Mouse (Mus musculus) urinary bladder, postnatal 4 days (tissue): ENCODE data around the gene Nop56.

Source experiments
- DNase-seq, 2 experiments: peaks; one replicate each; pipeline ENCODE4 v3.0.0; 2021 to 2022; ENCODE audit warnings: low spot score in 2 of 2

Nop56 gene

DNA sequence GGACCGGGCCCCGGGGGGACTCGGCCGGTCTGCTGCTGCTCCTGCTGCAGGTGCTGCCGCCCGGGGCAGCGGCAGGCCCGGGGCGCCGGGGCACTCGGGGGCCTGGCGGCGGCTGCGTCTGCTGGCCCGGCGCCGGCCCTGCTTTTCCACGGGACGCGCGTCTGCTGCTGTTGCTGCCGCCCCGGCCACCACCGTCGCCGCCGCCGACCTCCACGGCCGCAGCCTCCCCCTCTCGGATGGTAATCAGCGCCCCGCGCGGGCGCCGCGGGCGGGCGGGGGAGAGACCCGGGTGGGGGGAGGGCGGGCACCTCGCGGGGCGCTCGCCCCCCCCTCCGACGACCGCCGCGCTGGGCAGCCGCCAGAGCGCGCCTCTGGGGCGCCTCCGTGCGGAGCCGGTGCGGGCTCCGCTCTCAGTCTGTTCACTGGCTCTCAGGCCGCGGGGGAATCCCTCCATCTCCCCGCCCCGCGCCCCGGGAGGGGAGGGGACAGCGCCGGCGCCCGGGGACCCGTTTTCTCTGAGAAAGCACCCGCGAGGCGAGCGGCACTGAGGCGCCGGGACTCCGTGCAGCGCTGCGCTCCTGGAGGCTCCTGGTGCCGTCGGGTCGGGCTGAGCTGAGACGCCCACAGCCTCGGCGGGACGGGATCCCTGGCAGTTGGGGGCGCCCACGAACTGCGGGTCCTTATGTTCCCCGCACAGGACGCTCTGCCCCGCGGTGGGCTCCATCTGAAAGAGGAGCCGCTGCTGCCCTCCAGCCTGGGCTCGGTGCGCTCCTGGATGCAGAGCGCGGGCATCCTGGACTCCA lies 21.3 kb downstream of the Nop56 start:
- DNase-seq: peak in 1 of 2 experiments; percentile 38

GRCm38 (mm10) chr2:130296134-130296745 lies 22.0 kb downstream of the Nop56 start:
- DNase-seq: no peak

DNA sequence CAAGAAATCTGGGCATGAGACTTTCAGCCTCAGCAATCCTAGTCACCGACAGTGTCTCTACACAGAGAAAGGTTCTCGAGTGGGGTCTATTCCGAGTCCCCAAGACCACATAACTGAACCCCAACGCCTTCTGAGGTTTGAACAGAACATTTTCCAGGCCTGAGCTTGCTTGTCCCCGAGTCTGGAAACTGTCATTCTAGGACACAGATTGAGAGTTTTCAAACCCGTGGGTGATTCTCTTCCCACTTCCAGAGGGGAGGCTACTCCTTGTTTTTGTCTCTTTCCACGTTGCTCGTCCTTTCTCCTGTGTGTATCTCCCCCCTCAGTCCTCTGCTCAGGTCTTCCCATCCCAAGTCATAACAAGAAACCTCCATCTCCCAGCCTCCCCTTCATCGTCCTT lies 23.4 kb downstream of the Nop56 start:
- no peak for DNase-seq

GRCm38 (mm10) chr2:130303014-130303413 lies 28.8 kb downstream of the Nop56 start:
- no peak for DNase-seq

- DNase-seq: no peak
Measured at GRCm38 (mm10) chr2:130327057-130327456, 52.8 kb downstream of the Nop56 start.
